Mouse (Mus musculus) intestine, embryonic 15.5 days (tissue): Measurements from ENCODE around the gene Prep. TPM values are rescaled to one million over a fixed set of nuclear protein-coding genes. Genes with fewer than 3 reads are reported as not detected.

ENCODE experiments used
- ATAC-seq: fragments of 200-750 bp; cut with Nextera tagmentation; 2 replicates; pipeline ENCODE4 v1.8.0; 2017; ENCODE audit warnings: moderate TSS enrichment, moderate library complexity
- H3K27ac ChIP-seq: fragments of 300-500 bp; sonication (generic); 2 replicates; pipeline ENCODE4 v1.5.1; 2015; ENCODE audit warnings: mild to moderate bottlenecking, inconsistent platforms
- H3K27me3 ChIP-seq: fragments of 300-500 bp; sonication (generic); replicated peaks from 2 replicates; pipeline ENCODE4 v1.6.1; 2015; ENCODE audit warnings: inconsistent platforms
- H3K36me3 ChIP-seq: fragments of 300-500 bp; sonication (generic); 2 replicates; pipeline ENCODE4 v1.6.1; 2015; ENCODE audit warnings: inconsistent platforms
- H3K4me1 ChIP-seq: fragments of 300-500 bp; sonication (generic); replicated peaks from 2 replicates; pipeline ENCODE4 v1.6.1; 2015; ENCODE audit warnings: inconsistent platforms
- H3K4me2 ChIP-seq: fragments of 300-500 bp; sonication (generic); replicated peaks from 2 replicates; pipeline ENCODE4 v1.6.1; 2015; ENCODE audit warnings: mild to moderate bottlenecking, inconsistent platforms
- H3K4me3 ChIP-seq: fragments of 300-500 bp; sonication (generic); replicated peaks from 2 replicates; pipeline ENCODE4 v1.5.1; 2015; ENCODE audit warnings: inconsistent platforms
- H3K9ac ChIP-seq: fragments of 300-500 bp; sonication (generic); 2 replicates; pipeline ENCODE4 v1.6.1; 2015; ENCODE audit warnings: inconsistent platforms
- H3K9me3 ChIP-seq: fragments of 300-500 bp; sonication (generic); 2 replicates; pipeline ENCODE4 v1.6.1; 2016; ENCODE audit warnings: inconsistent platforms
- WGBS: fragments of 180-500 bp; shearing (Covaris S2); methylation state at CpG from one replicate; pipeline ENCODE4 v1.1.7; 2015; 5-methylcytosine and 5-hydroxymethylcytosine counted together
- polyA plus RNA-seq: library from polyadenylated mRNA; unstranded; fragments of >200 nt; fragmentation: Nextera tagmentation; extraction: Ambion mirVana; gene quantifications from 2 replicates; pipeline ENCODE4 v1.2.1, GENCODE M21; 2015

The Prep gene
- polyA plus RNA-seq, 1 experiment from 2014 or later: 25.4 TPM

DNA sequence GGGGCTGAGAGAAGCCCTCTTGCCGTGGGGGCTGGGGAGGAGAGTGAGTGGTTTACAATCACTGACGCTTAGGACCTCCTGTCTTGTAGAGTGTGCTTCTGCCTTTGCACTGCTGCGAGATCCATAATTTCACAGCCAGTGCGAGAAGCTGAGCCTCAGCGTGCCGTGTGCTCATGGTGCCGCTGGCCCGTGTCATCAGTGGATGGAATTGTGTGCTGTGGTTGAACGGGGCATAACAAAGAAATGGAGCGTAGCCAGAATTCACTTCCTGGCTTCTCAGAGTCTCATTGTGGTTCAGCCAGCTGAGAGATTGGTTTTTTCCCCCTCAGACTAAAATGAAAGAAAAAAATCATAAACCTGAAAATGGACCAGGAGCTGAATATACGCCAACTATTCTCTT, 62.1 kb downstream of the Prep start:
- no peak overlapping the region for H3K4me3 ChIP-seq
- 0 out of 2 replicates have a peak, but pooled peaks cover 3% of the 10 kb centered on the region for H3K4me1 ChIP-seq
- peaks cover 3% of the 10 kb centered on the region; the same call in 1 of the 2 replicates for H3K36me3 ChIP-seq
- no peak for ATAC-seq
- H3K9me3 ChIP-seq: no peaks in the 10 kb centered on the region
- no peak overlapping the region for H3K4me2 ChIP-seq
- no peak overlapping the region for H3K27ac ChIP-seq
- WGBS: 74% methylated on average over 11 of the region's 11 CpGs
- H3K9ac ChIP-seq: no peak overlapping the region
- H3K27me3 ChIP-seq: no peaks in the 10 kb centered on the region

DNA sequence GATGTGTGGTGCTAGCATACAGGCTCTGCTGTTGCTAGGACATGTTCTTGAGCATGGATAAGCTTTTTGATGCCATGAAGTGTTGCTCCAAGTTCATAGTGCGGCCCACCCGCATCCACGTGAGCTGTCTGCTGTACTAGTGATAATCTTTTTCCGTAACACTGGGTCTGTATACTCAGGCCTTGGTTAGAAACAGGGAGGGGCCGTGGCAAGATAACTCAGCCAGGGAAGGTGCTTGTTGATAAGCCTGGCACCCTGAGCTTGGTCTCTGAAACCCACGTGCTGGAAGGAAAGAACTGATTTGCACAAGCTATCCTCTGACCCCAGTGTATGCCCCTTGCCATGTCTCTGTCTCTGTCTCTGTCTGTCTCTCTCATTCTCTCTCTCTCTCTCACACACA, 63.0 kb downstream of the Prep start:
- Histone ChIP-seq H3K27me3 (no peaks in the 10 kb centered on the region), H3K27ac (no peak overlapping the region), H3K4me1 (0 out of 2 replicates have a peak, but pooled peaks cover 3% of the 10 kb centered on the region), H3K9ac (no peak overlapping the region), H3K9me3 (no peaks in the 10 kb centered on the region), H3K4me3 (no peak overlapping the region), H3K4me2 (no peak overlapping the region), H3K36me3 (peaks cover 3% of the 10 kb centered on the region; the same call in 1 of the 2 replicates)
- ATAC-seq: peak; percentile 86
- WGBS: 73% methylated on average over 6 of the region's 6 CpGs

DNA sequence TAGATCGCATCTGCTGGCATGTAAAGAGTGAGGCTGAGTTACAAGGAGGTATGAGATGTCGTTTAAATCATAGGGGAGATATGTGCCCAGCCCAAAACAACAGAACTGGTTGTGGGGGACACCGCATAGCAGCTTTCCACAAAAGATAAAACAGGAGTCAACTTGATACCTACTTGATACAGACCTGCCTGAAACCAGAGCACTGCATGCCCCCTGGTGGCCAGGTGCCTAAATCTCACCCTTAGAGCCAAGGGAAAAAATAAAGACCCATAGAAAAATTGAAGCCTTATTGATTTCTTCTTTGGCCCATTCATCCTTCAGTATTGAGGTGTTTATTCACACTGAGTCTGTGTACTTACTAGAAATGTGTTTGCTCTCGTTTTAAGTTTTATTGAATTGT, 65.4 kb downstream of the Prep start:
- 0 out of 2 replicates have a peak, but pooled peaks cover 3% of the 10 kb centered on the region for H3K4me1 ChIP-seq
- 69% methylated on average over 4 of the region's 4 CpGs for WGBS
- peak; percentile 29; the same call in 1 of the 2 replicates for ATAC-seq

DNA sequence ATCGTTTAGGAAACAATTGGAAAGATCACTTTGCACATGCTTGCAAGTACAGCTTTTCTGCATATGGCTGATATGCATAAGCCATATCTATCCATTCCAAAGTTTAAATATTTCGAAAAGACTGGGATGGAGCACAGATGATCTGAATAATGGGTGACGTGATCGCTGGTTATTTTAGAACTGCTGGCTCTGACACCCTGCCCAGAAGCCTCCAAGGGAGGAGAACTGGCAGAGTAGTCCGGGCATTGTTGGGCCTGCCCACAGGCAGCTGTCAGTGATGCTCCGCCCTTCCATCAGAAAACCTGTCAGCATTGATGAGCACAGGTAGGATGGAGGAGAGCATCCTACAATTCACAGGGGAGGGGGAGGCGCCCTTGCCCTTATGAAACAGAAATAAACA, 69.8 kb downstream of the Prep start:
- Histone ChIP-seq H3K4me3 (no peak overlapping the region), H3K27me3 (no peaks in the 10 kb centered on the region), H3K36me3 (no peaks in the 10 kb centered on the region), H3K4me2 (no peak overlapping the region), H3K9me3 (no peaks in the 10 kb centered on the region), H3K27ac (no peak overlapping the region), H3K4me1 (no peaks in the 10 kb centered on the region), H3K9ac (no peak overlapping the region)
- 89% methylated on average over 7 of the region's 7 CpGs for WGBS
- no peak for ATAC-seq

More for the DNA sequence above, 65.4 kb downstream of the Prep start:
- Histone ChIP-seq H3K4me2 (no peak overlapping the region), H3K9me3 (no peaks in the 10 kb centered on the region), H3K27ac (no peak overlapping the region), H3K27me3 (no peaks in the 10 kb centered on the region), H3K9ac (no peak overlapping the region), H3K36me3 (0 out of 2 replicates have a peak, but pooled peaks cover 3% of the 10 kb centered on the region), H3K4me3 (no peak overlapping the region)

DNA sequence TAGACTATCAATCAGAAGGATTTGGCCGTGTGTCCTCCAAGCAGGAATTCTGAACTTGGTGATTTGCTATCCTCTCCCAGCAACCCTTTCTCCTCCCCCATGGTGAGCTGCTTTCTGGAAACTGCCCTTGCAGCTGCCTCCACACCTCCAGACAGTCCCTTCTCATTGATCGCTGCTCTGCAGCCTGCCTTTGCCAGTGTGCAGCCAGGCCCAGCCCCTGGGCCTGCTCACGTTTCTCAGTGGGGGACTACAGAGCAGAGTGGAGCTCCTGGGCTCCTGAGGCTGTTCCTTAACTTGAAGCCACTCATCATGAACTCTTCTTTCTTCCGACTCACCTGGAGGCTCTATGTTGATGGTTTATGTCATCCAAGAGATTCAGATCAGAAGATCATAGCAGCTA, 72.9 kb downstream of the Prep start:
- Histone ChIP-seq H3K27me3 (no peaks in the 10 kb centered on the region), H3K4me1 (no peaks in the 10 kb centered on the region), H3K4me3 (no peak overlapping the region), H3K9me3 (no peaks in the 10 kb centered on the region), H3K9ac (no peak overlapping the region), H3K36me3 (no peaks in the 10 kb centered on the region), H3K27ac (no peak overlapping the region), H3K4me2 (no peak overlapping the region)
- 74% methylated on average over 4 of the region's 4 CpGs for WGBS
- ATAC-seq: no peak

DNA sequence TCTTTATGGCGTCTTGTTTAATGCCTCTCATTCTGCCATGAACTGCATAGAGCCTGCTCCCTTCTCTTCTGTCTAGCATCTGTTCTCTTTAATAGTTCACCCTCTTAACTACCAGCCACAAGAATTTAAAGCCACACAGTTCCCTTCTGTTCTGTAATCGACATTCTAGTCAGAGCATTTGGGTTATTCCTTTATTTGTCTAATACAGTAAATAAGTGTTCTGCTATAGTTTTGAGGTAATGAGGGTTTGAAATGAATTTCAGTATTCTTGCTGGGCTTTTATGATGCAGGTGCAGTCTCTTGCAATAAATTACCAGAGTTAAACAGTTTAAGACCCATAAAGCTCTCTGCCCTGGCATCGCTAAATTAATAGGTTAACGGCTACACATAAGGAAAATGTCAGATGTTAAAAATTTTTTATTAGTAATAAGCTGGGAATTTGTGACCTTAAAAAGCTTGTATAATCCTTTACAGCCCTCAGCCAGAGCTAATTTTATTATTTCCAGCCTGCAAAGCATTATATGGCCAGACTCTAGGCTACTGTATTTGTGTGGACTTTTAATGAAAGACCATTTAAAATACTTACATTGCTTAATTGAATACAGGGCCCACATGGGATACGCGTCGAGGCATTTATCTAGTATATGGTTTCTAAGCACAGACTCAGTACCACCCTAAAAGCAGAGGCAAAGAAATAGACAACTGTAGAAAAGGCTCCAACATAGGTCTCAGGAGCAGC, 73.6 kb downstream of the Prep start:
- ATAC-seq: no peak

DNA sequence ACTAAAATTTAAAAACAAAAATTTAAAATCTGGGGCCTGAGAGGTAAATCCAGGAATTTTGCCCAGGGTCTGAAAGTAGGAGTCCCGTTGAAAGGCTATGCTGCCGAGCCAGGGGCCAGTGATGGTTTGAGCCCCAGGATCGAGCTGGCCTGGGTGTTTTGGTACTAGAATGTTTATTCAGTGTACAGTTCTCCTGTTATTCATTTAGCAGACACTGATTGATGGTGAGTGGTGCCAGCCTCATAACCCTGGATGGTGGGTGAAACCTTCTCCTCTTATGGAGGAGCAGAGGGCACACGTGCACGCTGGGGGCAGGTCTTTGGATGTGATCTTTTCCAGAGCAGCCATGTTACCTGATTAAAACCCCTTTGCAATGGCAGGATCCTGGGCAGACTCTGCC, 75.4 kb downstream of the Prep start:
- no peaks in the 10 kb centered on the region for H3K36me3 ChIP-seq
- ATAC-seq: no peak
- no peak overlapping the region for H3K4me2 ChIP-seq
- no peak overlapping the region for H3K27ac ChIP-seq
- WGBS: 79% methylated on average over 5 of the region's 5 CpGs
- H3K27me3 ChIP-seq: no peaks in the 10 kb centered on the region
- no peaks in the 10 kb centered on the region for H3K9me3 ChIP-seq
- no peak overlapping the region for H3K4me3 ChIP-seq
- H3K9ac ChIP-seq: no peak overlapping the region
- H3K4me1 ChIP-seq: no peaks in the 10 kb centered on the region

More for the DNA sequence above, 73.6 kb downstream of the Prep start:
- WGBS: 86% methylated on average over 7 of the region's 7 CpGs
- Histone ChIP-seq H3K9ac (no peak overlapping the region), H3K4me2 (no peak overlapping the region), H3K4me1 (no peaks in the 10 kb centered on the region), H3K27ac (no peak overlapping the region), H3K36me3 (no peaks in the 10 kb centered on the region), H3K27me3 (no peaks in the 10 kb centered on the region), H3K4me3 (no peak overlapping the region), H3K9me3 (no peaks in the 10 kb centered on the region)

DNA sequence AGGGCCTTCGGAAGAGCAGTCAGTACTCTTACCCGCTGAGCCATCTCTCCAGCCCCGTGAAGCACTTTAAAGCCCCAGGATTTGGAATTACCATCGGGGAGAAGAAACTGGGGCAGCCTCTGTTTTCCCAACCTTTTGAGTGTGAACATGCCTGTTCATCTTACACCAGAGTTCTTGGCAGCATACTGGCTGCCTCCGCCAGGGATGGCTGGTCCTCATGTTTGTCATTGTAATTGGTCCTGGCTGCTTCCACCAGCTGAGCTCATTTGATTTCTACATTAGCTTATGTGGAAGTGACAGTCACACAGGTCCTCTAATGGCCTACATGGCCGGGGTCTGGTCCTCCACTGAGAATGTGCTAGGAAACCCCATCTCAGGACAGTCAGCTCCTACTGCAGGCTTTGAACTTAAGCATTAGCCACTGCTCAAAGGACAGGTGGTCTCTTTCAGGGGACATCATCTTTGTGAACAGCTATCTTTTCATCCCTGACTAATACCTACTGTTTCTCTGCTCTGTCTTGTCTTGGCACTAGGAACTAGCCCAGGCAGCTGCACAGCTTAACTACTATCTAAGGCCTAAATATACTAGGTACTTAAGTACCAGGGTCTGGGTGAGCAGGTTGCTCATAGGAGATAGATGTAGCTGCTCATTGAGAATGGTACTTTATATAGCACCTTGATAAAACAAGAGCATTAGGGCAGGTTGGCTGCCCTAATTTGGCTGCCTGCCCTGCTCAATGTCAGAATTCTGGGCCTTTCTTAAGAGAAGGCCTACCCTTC, 77.2 kb downstream of the Prep start:
- H3K27me3 ChIP-seq: no peaks in the 10 kb centered on the region
- H3K4me3 ChIP-seq: no peak overlapping the region
- H3K9me3 ChIP-seq: no peaks in the 10 kb centered on the region
- H3K4me1 ChIP-seq: no peaks in the 10 kb centered on the region
- no peak overlapping the region for H3K9ac ChIP-seq
- no peak for ATAC-seq
- H3K27ac ChIP-seq: no peak overlapping the region
- WGBS: 92% methylated on average over 6 of the region's 6 CpGs
- no peaks in the 10 kb centered on the region for H3K36me3 ChIP-seq
- no peak overlapping the region for H3K4me2 ChIP-seq

DNA sequence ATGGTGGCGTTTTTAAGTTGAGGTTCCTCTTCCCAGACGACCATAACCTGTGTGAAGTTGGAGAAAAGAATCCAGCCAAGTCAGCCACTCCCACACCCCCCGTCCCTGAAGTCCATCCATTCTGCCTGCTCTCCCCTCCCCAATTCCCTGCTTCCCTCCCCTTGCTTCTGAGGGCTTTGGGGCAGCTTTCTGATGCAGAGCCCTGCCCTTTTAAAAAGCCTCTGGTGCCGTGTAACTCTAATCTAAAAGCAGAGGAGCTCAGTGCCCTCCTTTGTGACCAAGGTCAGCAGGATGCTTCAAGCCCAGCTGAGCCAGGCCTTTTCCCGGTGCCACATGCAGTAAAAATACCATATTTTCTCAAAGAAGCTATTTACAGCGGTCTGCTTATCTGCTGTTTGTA, 79.8 kb downstream of the Prep start:
- Histone ChIP-seq H3K36me3 (0 out of 2 replicates have a peak, but pooled peaks cover 4% of the 10 kb centered on the region), H3K27me3 (no peaks in the 10 kb centered on the region), H3K4me2 (no peak overlapping the region), H3K4me3 (no peak overlapping the region), H3K4me1 (no peaks in the 10 kb centered on the region), H3K9me3 (no peaks in the 10 kb centered on the region), H3K27ac (no peak overlapping the region), H3K9ac (no peak overlapping the region)
- ATAC-seq: no peak
- WGBS: 30% methylated on average over 6 of the region's 6 CpGs

DNA sequence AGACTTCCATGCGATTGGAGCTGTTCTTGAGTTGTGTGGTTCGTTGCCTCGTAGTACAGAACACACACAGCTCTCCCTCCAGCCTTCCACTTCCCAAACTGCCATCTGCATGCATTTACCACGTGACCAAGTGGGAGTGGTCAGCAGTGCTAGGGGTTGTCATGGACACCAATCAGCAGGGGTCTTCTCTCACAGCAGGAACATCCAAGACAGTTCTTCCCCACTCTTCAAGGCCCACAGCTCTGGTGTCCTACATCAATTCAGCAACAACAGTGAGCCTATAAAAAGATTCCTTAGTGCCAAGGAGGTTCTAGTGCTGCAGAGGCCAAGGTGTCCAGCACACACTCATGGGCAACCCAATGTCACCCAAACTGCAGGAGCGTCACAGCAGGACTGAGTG, 84.1 kb downstream of the Prep start:
- WGBS: 74% methylated on average over 5 of the region's 5 CpGs
- no peak overlapping the region for H3K9ac ChIP-seq
- H3K4me3 ChIP-seq: no peak overlapping the region
- H3K27ac ChIP-seq: no peak overlapping the region
- no peaks in the 10 kb centered on the region for H3K27me3 ChIP-seq
- no peaks in the 10 kb centered on the region for H3K4me1 ChIP-seq
- H3K36me3 ChIP-seq: peaks cover 21% of the 10 kb centered on the region; the same call in 1 of the 2 replicates
- no peak overlapping the region for H3K4me2 ChIP-seq
- no peak for ATAC-seq
- H3K9me3 ChIP-seq: no peaks in the 10 kb centered on the region

DNA sequence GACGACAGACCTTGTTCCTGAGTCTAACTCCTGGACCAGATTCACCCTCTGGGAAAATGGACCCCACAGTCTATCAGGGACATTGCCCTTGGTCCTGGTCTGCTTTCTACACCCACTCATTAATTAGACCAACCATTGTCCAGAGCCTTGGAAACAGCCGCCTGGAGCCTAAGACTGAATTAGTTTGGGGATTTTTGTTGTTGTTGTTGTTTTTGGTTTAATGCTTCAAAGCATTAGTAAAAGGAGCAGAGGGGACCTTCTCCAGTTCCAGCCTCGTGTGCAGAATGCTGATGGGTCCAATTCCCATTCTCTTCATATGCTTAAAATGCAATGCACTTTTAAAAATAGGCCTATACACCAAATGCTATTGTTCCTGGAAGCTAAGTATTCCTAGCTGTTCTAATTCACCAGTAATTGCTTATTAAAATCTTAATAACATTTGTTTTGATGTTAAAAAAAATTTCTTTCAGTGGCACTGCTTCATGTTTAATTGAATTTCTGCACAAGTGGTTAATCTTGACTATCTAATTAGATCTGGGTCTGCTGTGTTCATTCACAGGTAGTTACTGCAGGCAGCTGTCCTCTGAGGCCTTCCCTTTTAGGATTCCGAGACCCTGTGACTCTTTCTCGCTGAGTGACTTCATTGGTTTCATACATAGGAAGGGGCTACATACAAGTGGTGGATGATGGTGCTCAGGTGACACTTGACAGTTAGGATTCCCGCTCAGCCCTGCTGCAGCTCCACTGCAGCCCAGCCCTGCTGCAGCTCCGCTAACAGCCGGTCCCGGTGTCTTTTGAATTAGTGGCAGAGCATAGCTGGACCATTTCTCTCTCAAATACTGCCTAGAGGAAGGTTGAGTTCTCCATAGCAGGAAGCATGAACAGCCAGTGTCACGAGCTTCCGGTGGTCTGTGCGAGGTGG, 85.0 kb downstream of the Prep start:
- Histone ChIP-seq H3K4me1 (no peaks in the 10 kb centered on the region), H3K9ac (no peak overlapping the region), H3K36me3 (peaks cover 21% of the 10 kb centered on the region; the same call in 1 of the 2 replicates), H3K4me3 (no peak overlapping the region), H3K4me2 (no peak overlapping the region), H3K27ac (no peak overlapping the region), H3K9me3 (no peaks in the 10 kb centered on the region), H3K27me3 (no peaks in the 10 kb centered on the region)
- no peak for ATAC-seq
- WGBS: 89% methylated on average over 12 of the region's 12 CpGs

DNA sequence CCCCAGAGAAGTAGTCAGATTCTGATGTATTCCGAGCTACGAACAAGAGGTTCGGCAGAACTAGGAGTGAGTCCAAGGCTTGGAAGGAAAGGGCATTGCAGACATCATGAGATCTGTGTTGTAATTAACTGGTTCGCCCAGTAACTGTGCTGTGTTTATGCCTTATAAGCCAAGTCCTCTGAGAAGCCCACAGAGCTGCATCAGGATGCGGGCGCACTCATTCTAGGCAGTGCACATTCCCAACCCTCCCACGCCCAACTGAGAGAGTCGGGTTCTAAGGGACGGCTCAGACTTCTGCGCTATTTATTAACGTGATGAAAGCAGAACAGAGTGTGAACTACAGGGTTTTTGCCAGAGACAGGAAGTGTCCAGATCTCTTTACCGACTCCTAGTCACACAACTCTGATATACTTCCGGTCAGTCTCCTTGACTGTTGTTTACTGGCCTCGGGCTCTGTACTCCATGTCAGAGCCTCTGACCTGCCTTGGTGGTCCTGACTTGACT, 87.6 kb downstream of the Prep start:
- no peak for ATAC-seq
- 88% methylated on average over 14 of the region's 14 CpGs for WGBS
- Histone ChIP-seq H3K9ac (no peak overlapping the region), H3K9me3 (no peaks in the 10 kb centered on the region), H3K4me1 (no peaks in the 10 kb centered on the region), H3K27ac (no peak overlapping the region), H3K36me3 (peaks cover 38% of the 10 kb centered on the region), H3K27me3 (no peaks in the 10 kb centered on the region), H3K4me3 (no peak overlapping the region), H3K4me2 (no peak overlapping the region)
